Mouse (Mus musculus) layer of hippocampus, adult 6 months (tissue): ENCODE data around the gene Hemgn. TPM values are rescaled to one million over a fixed set of nuclear protein-coding genes. Genes with fewer than 3 reads are reported as not detected.

Source experiments
- long read RNA-seq, 2 experiments: library from polyadenylated mRNA; unstranded; transcript quantifications; one replicate each; pipeline ENCODE4 v2.0.0; 2019 to 2020
- polyA plus RNA-seq: library from polyadenylated mRNA; unstranded; fragments of <200 nt; fragmentation: Nextera tagmentation; gene quantifications from 2 replicates; pipeline ENCODE4 v1.2.3, GENCODE M21; 2021

Gene Hemgn
- not detected in 2 replicates for polyA plus RNA-seq
- long read RNA-seq, experiment 1, result 0 reads
- long read RNA-seq, experiment 2, result 0 reads

GRCm38 (mm10) chr4:46413406-46413805, at the start of gene Hemgn:
Gene Hemgn (minus strand): TSS chr4:46413506.

DNA sequence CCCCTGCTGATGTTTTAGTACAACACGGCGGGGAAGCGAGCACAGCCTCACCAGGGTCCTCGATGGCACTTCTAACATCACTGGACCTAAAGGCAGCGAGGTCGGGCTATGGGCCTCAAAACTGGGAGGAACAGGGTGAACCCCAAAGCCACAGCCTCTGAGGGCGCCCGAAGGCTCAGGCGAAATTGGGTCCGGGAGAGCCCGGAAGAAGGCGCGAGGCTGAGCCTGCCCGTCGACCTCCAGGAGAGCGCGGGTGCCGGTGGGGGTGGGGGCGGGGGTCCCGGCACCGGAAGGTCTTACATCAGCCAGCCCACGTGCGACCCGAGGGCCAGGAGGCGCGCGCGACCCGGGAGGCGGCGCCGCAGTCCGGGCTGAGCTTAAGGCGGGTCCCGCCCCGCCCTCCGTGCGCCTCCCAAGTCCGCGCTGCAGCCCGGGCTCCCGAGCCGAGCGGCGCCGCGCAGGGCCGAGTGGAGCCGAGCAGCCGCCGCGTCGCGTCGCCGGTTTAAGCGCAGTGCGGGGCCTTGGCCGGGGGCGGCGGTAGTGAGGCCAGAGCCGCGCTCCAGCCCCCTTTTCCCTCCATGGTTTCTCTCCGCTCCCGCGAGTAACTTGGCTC, 37.3 kb upstream of the Hemgn start, which contains the start of gene Anp32b:
Gene Anp32b, plus strand, starts transcription at position 384 of the 613 bp plus-strand sequence.

DNA sequence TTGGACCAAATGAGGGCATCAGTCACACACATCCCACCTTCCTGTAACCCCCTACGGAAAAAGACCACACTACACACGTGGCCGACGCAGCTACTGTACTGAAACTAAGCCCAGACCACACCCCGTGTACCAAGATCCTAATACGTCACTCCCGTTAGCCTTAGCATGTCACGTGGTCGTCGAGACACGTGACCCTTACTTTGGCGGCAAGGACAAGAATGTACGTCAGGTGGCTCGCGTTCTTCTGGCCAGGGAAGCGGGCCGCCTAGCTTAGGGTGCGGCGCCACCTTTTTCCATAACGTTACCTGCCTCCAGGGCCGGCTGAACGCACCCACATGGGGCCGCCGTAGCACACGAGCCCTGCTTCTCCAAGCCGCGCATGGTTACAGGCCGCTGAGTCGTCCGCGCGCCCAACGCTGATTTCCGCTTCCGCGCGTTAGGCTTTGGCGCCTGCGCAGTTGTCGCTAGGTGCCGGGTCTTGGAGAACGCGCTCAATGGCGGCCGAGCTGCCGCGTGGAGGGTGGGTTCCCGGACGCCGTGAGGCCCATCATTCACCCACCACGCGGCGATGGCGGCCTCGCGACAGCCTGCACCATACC, 24.2 kb downstream of the Hemgn start, which contains the start of gene Trmo:
Gene Trmo, minus strand, starts transcription at position 425 of the 599 bp plus-strand sequence.

Other genes with a start within 250 kb of the Hemgn start
- 26.1 and 26.5 TPM in 2 replicates for gene Xpa, start 217.2 kb downstream of the Hemgn start, polyA plus RNA-seq
- gene Foxe1, start 69.9 kb downstream of the Hemgn start, polyA plus RNA-seq, result not detected in 2 replicates
- 4.2 and 4.3 TPM in 2 replicates for gene Trmo, start 24.1 kb downstream of the Hemgn start, polyA plus RNA-seq
- gene Anp32b, start 37.4 kb upstream of the Hemgn start, polyA plus RNA-seq, result 44.3 and 45.7 TPM in 2 replicates
- 15.6 and 15.8 TPM in 2 replicates for gene Nans, start 75.7 kb upstream of the Hemgn start, polyA plus RNA-seq
- gene Trim14, start 122.6 kb upstream of the Hemgn start, polyA plus RNA-seq, result 0.56 and 0.80 TPM in 2 replicates
- gene Coro2a, start 188.7 kb upstream of the Hemgn start, polyA plus RNA-seq, result 12.0 and 15.6 TPM in 2 replicates
- 0.92 and 1.5 TPM in 2 replicates for gene Tbc1d2, start 236.7 kb upstream of the Hemgn start, polyA plus RNA-seq